Mouse (Mus musculus): ENCODE measurements around the gene Mier2.

The Mier2 gene

DNA sequence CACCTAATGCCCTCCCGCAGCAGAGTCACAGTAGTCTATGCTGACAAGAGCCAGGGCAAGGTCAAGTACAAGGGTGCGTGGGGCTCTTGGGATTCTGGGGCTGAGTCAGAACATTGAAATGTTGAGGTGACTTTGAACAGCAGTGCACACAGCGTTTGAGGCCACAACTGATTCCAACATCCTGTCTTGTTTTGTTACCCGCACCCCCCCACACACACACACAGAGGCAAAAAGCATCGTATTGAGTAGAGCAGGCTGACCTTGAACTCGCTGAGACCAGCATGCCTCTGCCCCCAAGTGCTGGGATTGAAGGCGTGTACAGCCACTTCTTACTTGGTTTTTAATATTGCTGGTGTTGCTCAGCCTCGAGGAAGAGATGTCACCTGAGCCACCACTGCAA is 19.4 kb upstream of the Mier2 start:
- DNase-seq, result no peak

DNA sequence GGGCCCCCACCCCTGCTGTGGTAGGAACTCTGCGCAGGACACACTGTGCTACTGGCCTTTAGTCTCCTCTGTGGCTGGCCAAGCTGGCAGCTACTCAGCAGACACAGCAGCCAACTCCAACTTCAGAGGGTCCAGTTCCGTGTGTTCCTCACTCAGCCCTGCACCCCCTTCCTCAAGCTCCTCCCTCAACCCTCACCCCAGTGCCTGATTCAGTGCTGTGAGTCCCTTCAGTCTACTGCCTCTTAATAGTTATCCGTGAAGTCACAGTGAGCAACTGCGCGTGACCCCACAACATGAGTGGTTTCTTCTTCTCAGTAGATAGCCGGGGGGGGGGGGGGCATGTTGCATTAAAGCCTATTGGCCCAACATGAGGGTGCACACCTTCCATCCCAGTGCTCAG is 18.6 kb upstream of the Mier2 start:
- no peak for DNase-seq

DNA sequence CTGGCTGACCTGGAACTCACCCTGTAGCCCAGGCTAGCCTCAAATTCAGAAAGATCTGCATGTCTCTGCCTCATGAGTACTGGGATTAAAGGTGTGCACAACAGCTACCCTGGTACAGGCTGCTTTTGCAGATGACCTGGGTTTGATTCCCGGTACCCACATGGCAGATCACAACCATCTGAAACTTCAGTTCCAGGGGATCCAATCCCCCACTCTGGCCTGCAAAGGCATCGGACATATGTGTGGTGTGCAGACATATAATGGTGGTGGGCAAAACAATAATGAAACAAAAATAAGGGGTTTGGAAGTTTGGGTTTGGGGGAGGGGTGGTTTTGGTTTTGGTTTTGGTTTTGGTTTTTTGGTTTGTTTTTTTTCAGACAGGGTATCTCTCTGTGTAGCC is 16.3 kb upstream of the Mier2 start:
- no peak for DNase-seq

DNA sequence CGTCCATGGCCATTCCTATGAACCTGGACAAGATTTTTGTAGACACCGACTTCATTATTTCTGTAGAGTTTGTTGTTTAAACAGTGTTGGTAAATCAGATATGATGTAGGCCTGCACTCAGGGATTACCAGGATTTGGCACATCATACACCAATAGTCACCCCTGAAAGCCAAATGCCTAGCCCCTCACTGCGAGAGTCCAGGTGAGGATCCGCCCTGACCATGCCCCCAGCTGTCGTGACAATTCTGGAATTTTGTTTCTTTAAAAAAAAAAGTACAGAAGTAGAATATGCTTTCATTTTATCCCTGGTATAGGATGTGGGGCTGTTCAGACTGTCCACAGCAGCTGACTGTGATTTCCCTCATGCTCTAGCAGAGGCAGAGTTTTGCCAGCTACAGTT is 14.9 kb upstream of the Mier2 start:
- no peak for DNase-seq

DNA sequence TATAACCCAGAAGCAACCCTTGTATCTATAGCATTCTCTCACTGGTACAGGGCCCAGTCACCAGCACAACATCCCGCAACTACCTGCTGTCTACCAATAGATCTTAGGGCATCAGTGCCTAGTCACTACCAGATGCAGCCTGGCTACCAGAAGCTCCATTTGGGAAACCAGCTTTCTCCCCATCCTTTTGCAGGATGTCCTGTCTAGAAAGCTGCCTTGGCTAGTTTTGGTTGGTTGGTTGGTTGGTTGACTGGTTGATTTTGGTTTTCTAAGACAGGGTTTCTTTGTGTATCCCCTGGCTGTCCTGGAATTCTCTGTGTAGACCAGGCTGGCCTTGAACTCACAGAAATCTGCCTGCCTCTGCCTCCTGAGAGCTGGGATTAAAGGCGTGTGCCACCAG is 4.7 kb upstream of the Mier2 start:
- no peak for DNase-seq

DNA sequence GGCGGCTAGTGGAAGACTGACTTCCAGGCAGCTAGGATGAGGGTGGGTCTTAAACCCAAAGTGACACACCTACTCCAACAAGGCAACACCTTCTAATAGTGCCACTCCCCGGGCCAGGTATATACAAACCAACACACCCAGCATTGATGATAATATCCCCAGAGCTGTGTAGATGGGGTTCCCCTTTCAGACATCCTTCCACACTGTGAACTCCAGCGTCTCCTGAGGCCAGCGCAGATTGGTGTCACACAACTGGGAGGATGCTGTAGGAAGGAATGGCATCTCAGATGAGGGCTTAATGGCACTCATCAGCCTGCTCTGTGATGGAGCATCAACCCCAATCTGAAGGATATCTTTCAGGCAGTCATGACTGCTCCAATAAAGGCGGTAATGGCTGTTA is 2.5 kb upstream of the Mier2 start:
- DNase-seq, result peak in 1 of 2 experiments; percentile 0

DNA sequence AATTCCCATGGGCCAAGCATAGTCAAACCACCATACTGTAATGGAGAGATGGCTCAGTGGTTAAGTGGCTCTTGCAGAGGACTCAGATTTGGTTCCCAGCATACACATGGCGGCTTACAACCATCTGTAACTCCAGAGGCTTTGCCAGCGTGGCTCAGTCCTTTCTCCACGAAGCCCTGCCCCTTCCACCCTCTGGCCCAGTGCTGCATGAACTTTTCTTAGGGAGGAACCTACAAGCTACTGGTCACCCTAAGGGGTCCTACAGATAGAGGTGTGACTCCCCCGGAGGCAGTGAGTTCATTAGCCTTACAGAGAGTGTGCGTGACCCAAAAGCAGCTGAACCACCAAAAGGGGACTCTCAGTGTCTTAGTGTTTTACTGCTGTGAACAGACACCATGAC is 2.0 kb upstream of the Mier2 start:
- peak in 1 of 2 experiments; percentile 1 for DNase-seq

DNA sequence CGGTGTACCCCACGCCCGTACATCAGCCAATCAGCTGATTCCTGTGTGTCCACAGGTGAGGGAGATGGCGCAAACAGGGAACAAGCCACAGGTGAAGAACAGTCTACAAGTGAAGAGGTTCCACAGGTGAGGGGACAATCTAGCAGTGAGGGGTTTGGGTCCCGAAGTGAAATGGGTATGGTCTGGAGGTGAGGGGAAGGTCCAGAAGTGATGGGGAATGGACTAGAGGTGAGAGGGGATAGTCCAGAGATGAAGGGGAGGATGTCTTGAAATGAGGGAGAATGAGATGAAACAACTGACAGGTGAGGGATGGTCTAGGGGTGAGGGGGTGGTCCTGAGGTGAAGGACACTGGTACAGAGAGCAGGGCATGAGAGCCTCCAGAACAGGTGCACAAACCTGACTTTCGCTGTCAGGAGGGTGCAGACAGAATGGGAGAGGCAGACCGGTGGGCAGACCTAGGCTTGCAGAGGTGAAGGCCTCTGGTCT is 282 bp upstream of the Mier2 start:
- DNase-seq, result no peak

DNA sequence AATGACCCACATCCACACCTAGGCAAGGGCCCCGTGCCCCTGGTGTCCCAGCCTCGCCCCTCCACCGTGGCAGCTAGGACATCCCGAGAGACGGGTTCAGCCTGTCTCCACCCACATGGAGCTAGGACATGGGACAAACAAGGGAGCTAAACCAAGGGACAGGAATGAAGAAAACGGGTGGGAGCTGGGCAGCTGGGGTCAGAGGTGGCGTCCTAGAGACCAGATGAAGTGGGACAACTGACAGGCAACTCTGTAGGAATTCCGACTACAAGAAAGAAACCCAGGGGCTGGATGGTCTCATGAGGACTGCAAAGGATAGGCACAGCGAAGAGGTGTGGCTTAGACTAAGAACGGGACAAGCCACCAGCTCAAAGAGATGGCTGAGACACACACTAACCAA is 1.3 kb downstream of the Mier2 start:
- peak in 1 of 2 experiments; percentile 3 for DNase-seq

DNA sequence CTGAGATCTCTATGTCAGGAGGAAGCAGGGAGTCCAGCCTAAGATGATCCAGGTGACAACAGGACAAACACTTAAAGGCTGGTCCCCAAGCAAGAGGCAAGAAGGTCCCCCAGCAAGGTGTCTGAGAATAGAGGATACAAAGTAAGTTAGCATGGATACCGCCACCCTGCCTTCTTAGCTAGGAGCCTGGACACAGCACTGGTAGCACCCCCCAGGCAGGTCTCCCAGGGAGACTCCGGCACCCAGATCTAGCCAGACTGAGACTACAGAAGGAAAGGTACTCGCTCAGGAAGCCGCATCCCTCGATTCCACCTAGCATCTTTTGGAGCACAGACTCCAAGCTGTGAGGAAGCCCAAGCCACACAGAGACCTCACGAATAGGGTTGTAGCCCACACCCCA is 1.8 kb downstream of the Mier2 start:
- DNase-seq, result peak in 1 of 2 experiments; percentile 6

DNA sequence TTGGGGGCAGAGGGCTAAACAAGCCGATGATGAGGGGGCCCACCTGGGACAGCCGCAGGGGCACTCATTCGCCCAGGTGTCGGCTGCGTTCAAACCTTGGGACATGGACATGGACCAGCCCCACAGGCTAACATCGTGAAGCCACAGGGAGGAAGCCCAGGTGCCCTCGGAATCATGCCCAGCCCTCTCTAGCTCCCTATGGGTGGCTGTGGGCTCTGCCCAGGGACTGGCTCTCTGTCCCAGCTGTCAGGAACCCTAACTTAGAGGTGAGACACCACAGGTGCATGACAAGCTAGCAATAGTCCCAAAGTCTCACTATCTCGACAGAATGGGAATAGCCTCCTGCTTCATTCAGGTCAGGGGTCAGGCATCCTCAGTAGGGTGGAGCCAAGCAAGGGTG is 2.5 kb downstream of the Mier2 start:
- DNase-seq, result peak in 1 of 2 experiments; percentile 3

DNA sequence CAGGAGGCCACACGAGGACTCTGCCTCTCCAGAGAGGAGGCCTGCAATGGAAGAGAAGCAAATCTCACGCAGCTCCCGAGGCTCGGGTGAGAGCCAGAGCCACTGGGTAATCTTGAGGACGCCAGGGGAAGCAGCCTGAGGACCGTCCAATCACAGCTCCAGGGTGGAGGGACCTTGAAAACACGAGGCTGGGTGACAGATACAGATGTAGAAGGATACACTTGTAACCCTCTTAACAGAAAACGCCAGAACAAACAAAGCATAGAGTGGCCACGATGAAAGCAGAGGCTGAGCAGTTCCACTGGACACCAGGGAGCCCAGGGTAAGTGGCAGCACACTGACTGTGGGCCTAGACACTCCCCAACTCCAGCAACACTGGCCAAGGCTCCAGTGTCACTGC is 4.6 kb downstream of the Mier2 start:
- DNase-seq, result no peak

DNA sequence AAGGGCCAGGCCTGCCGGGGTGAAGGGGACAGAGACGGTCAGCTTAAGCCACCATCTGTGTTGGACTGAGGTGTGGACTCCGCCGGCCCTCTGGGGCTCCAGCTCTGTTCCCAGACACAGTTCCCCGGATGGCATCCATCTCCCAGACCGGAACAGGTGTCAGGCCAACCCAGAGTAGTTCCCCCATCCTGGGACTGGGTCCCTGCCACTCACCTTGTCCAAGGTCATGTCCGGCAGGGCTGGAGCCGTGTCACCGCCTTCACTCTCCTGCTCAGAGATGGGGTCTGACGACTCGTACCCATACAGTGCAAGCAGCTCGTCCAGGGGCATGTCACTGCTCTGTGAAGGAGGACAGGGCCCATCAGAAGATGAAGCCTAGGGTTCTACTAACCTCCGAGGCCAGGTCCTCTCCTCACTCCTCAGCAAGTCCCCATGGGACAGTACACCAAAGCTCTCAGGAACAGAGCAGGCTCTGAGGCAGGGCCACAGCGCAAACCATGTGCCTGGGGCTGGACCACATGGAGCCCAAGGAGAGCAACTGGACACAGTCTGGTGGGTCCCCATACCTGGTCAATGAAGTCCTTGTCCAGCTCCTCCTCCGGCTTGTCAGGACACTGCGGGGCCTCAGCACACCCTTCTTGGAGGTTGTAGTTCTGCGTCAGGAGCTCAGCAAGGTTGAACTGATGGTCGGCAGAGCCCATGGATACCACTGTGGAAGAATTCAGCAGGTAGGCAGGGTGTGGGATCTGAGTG is 5.9 kb downstream of the Mier2 start:
- DNase-seq, result peak in 1 of 2 experiments; percentile 1

DNA sequence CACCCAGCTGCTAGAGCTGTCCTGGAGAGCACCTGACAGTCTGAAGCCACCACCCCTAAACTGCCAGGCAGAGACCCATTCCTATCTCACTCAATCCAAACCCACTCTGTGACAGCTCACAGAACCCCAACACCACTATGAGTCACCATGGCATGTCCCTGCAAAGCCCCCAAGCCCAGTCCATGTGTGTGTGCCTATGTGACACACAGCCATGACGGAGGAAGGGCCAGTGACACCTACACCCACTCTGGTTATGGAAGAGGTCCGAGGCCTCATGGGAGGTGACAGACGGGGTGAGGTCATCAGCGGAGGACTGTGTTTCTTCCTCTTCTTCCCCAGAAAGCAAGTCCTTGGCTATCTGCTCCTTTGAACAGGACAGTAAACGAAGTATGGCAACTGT is 6.5 kb downstream of the Mier2 start:
- DNase-seq, result peak in 1 of 2 experiments; percentile 3

DNA sequence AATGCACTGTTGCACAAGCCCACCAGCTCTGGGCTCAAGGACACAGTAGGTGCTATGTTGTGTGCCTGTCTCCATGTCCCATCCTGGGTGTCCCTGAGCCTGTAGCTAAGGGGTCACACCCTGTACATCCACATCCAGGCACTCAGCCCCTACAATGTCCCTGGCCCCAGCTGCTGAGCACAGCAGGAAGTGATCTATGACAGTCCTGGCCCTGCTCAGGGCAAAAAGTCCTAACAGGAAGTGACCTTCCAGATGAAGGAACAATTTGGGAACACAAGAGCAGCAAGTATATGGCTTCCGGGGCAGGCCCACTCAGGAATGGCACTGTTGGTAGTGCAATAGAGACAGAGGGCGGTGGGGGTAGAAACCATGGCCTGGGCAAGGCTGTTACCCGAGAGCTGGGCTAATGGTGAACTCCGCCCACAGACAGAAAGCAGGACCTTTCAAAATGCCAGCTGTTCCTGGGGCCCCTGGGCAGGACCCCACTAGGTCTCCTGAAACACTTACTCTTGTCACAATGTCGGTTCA is 7.8 kb downstream of the Mier2 start:
- no peak for DNase-seq

DNA sequence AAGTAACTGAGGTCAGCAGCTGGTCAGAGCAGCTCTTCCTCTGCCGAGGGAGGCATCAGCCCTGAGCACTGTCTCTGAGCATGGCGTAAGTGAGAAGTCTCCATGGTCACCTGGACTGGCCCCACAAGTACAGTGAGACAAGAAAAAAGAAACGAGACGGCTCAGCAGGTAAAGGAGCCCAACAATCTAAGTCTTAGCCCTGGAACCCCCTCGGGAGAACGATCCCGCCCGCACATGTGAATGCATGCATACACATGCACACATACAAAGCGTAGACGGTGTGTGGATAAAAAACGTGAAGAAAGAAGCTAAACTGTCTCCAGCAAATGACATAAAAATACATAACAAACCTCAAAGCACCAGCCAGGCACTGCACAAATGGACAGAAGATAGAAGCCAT is 8.5 kb downstream of the Mier2 start:
- DNase-seq, result no peak

DNA sequence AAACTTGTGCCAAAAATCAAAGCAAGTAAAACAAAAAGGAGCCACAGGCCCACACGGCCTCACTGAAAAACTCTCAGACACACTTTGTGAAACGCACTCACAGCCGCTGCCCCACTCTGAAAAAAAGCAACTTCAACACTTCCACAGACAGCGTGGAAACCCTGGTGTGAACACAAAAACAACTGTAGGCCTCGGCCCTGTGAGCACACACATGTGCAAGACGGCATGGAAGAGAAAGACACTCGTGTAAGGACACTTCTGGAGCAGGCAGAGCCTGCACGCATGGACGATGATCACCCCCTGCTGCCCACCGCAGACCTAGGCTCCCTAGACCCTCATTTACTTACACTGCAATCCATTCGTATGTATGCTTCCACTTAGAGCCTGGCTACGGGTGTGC is 9.1 kb downstream of the Mier2 start:
- DNase-seq, result no peak

DNA sequence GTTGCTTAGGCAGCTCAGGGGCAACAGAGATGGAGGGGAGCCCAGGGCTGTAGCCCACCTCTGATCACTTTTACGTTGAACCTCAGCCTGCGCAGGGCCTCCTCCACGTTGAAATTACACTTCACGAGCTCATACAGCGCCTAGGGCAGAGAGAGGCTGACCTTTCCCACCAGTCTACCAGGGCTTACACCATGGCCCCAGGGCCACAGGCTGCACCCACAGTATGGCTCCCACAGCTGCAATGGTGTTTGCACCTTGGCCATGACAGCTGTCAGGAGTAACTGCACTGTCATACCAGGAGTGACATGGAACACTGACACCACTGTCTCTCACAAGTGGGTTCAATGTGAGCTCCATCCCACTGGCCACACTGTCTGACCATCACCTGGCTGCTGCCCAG is 10.4 kb downstream of the Mier2 start:
- peak in 1 of 2 experiments; percentile 3 for DNase-seq

DNA sequence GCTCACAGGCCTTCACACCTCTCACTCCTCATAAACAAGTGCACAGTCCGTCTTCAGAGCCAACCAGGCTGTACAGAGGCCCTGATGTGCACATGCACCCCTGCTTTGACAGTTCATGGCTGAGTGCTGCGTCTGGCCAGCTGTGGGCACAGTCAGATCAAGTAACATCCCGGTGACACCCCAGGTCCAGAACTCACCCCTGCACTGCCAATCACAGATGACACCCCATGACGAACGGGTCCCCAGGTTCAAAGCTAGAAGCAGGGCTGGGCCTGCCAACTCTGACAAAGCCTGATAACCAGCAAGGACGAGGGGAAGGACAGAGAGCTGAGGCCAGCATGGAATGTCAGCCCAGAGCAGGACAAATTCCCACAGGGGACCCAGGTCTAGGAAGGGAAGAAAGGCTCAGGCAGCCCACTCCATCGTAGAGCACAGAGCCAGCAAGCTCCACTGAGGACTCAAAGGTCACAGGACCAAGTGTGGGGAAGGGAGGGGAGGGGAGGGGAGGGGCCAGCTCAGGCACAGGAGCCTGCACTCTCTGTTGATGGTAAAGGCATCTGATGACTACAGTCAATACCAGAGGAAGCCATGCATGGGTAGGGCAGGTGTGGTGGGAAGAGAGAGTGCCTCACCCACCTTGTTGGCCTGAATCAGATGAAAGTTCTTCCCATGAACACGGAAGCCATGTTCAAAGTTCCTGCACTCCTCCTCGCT is 11.0 kb downstream of the Mier2 start:
- DNase-seq, result peak in 1 of 2 experiments; percentile 1

DNA sequence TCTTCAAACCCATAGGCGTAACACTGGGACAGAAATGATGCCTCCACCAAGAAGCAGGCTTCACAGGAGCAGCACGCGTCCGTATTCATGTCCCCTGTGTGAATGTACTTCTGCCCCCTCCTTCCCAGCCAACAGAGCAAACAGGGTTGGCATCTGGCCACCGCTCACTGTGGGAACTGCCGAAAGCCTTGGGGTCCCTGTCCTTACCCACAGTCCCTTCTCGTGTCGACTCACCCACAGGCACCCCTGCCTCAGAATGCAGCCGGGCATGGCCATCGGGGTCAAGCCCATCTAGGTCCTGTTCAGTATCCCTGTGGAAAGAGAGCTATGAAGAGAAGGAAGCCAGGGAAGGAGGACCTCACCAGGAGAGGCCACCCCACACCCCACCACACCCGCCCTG is 12.8 kb downstream of the Mier2 start:
- peak in 1 of 2 experiments; percentile 18 for DNase-seq

DNA sequence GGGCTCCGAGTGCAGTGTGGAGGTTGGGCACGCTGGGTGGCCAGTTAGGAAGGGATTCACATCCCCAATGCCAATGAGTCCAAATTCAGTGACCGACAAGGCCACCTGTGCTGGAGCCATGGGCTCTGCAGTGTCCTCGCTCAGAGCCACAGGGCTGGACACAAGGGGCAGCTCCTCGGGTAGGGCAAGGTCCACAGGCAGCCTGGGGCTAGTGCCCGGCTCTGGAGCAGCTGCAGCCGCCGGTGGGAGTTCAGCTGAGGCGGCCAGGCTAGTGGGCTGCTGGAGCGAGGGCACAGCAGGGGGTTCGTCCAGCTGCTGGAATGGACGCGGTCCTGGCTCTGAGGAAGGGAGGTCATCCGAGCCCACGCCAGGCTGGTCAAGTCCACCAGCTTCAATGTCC is 13.5 kb downstream of the Mier2 start:
- DNase-seq, result peak in 1 of 2 experiments; percentile 19

DNA sequence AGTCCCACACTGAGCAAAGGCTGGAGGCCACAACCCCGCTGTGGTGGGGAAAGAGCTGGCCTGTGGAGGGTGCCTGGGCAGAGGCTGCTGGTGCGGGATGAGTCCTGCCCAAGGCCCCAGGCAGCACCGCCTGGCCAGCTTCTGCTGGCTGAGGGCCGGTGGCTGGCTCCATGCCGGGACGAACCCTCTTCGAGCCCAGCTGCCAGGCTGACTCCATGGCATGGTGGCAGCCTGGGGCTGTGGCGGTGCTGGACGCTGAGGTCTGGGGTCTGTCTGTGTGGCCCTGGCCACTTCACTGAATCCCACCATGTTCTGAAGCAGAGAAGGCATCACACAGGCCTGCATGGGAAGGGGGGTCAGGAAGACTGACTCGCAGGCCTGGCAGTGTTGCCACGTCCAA is 14.3 kb downstream of the Mier2 start:
- peak; percentile 54 to 71 for DNase-seq

DNA sequence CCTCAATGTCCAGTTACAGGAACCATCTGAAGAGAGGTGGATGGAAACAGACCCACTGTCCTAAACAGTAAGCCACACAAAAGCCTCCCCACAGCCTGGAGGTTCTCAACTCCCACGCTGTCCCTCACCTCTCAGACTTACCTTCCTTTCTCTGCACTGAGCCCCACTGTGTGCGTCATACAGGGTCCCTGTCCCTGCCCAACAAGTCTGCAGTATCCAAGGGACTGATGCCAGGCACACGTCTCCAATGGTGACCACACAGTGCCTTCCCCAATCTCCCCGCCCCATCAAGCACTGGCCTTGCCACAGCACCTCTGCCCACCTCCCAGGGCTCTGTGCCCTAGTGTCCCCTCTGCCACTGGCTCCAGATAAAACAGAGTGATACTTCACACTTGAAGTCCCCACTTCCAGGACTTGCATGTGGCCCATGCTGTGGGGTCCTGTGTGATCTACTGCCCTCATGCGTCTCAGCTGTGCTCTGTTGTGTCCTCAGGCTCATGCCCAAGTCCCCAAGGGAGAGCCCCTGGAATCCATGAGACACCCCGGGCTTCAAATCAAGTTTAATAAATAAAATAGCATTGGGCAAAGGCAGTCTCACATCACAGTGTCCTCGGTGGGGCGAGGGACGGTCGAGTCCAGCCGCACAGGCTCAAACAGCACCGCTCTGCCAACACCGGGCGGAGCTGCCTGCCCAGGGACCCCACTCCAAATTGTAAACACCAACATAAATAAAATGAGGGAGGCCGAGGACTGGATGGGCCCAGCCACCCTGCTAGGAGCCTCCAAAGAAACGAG is 15.1 kb downstream of the Mier2 start:
- DNase-seq, result peak in 1 of 2 experiments; percentile 5
